Mouse (Mus musculus) embryonic facial prominence, embryonic 15.5 days (tissue): ENCODE results near the gene Trim62. TPM values are rescaled to one million over a fixed set of nuclear protein-coding genes. Genes with fewer than 3 reads are reported as not detected.

Source experiments
- ATAC-seq: fragments of 200-750 bp; cut with Nextera tagmentation; 2 replicates; pipeline ENCODE4 v1.8.0; 2017; ENCODE audit warnings: low read depth, moderate TSS enrichment; ENCODE audit not compliant: insufficient number of reproducible peaks, low FRiP score, low TSS enrichment
- H3K27ac ChIP-seq: fragments of 300-500 bp; sonication (generic); replicated peaks from 2 replicates; pipeline ENCODE4 v1.5.1; 2015; ENCODE audit warnings: mild to moderate bottlenecking, inconsistent platforms
- H3K27me3 ChIP-seq: fragments of 300-500 bp; sonication (generic); 2 replicates; pipeline ENCODE4 v1.6.1; 2015; ENCODE audit warnings: inconsistent platforms
- H3K36me3 ChIP-seq: fragments of 300-500 bp; sonication (generic); 2 replicates; pipeline ENCODE4 v1.6.1; 2015; ENCODE audit warnings: mild to moderate bottlenecking, inconsistent platforms
- H3K4me1 ChIP-seq: fragments of 300-500 bp; sonication (generic); 2 replicates; pipeline ENCODE4 v1.6.1; 2015; ENCODE audit warnings: inconsistent platforms
- H3K4me2 ChIP-seq: fragments of 300-500 bp; sonication (generic); replicated peaks from 2 replicates; pipeline ENCODE4 v1.6.1; 2015; ENCODE audit warnings: mild to moderate bottlenecking, inconsistent platforms
- H3K4me3 ChIP-seq: fragments of 300-500 bp; sonication (generic); replicated peaks from 2 replicates; pipeline ENCODE4 v1.5.1; 2015; ENCODE audit warnings: mild to moderate bottlenecking, inconsistent platforms
- H3K9ac ChIP-seq: fragments of 300-500 bp; sonication (generic); 2 replicates; pipeline ENCODE4 v1.6.1; 2015; ENCODE audit warnings: inconsistent platforms
- H3K9me3 ChIP-seq: fragments of 300-500 bp; sonication (generic); replicated peaks from 2 replicates; pipeline ENCODE4 v1.6.1; 2016; ENCODE audit warnings: inconsistent platforms
- WGBS: fragments of 180-500 bp; shearing (Covaris S2); methylation state at CpG from one replicate; pipeline ENCODE4 v1.1.7; 2015; 5-methylcytosine and 5-hydroxymethylcytosine counted together
- polyA plus RNA-seq: library from polyadenylated mRNA; unstranded; fragments of >200 nt; fragmentation: Nextera tagmentation; extraction: Ambion mirVana; gene quantifications from 2 replicates; pipeline ENCODE4 v1.2.1, GENCODE M21; 2015

The Trim62 gene
- polyA plus RNA-seq, 1 experiment from 2014 or later: 10.6 TPM

GRCm38 (mm10) chr4:128897911-128898421, 14.6 kb downstream of the Trim62 start:
- ATAC-seq: peak; percentile 31; the same call in 1 of the 2 replicates
- Histone ChIP-seq H3K36me3 (peaks cover 14% of the 10 kb centered on the region), H3K9ac (no peak overlapping the region), H3K27ac (peak overlapping the region; percentile 90), H3K4me2 (no peak overlapping the region), H3K9me3 (no peaks in the 10 kb centered on the region), H3K4me3 (no peak overlapping the region), H3K27me3 (no peaks in the 10 kb centered on the region), H3K4me1 (peaks cover 25% of the 10 kb centered on the region)
- 16% methylated on average over 7 of the region's 7 CpGs for WGBS

GRCm38 (mm10) chr4:128899332-128899731, 16.0 kb downstream of the Trim62 start:
- peak; percentile 75 for ATAC-seq
- peak overlapping the region; percentile 19; the same call in 1 of the 2 replicates for H3K4me2 ChIP-seq
- H3K27me3 ChIP-seq: no peaks in the 10 kb centered on the region
- no peak overlapping the region for H3K4me3 ChIP-seq
- H3K4me1 ChIP-seq: peaks cover 32% of the 10 kb centered on the region
- no peaks in the 10 kb centered on the region for H3K9me3 ChIP-seq
- H3K36me3 ChIP-seq: peaks cover 18% of the 10 kb centered on the region
- 0% methylated on average over 6 of the region's 6 CpGs for WGBS
- H3K27ac ChIP-seq: peak overlapping the region; percentile 90
- no peak overlapping the region for H3K9ac ChIP-seq

- Histone ChIP-seq H3K9ac (no peak overlapping the region), H3K27ac (peak overlapping the region; percentile 90), H3K4me1 (peaks cover 43% of the 10 kb centered on the region), H3K4me3 (no peak overlapping the region), H3K4me2 (no peak overlapping the region), H3K36me3 (peaks cover 18% of the 10 kb centered on the region), H3K27me3 (no peaks in the 10 kb centered on the region), H3K9me3 (no peaks in the 10 kb centered on the region)
- 83% methylated on average over 14 of the region's 14 CpGs for WGBS
- ATAC-seq: no peak
Measured at GRCm38 (mm10) chr4:128900484-128900883, 17.1 kb downstream of the Trim62 start.

GRCm38 (mm10) chr4:128902390-128902789, 19.0 kb downstream of the Trim62 start:
- H3K4me1 ChIP-seq: peaks cover 58% of the 10 kb centered on the region
- H3K36me3 ChIP-seq: peaks cover 18% of the 10 kb centered on the region
- no peaks in the 10 kb centered on the region for H3K27me3 ChIP-seq
- no peak overlapping the region for H3K4me3 ChIP-seq
- no peaks in the 10 kb centered on the region for H3K9me3 ChIP-seq
- ATAC-seq: no peak
- H3K4me2 ChIP-seq: no peak overlapping the region
- 86% methylated on average over 8 of the region's 8 CpGs for WGBS
- no peak overlapping the region for H3K9ac ChIP-seq
- no peak overlapping the region for H3K27ac ChIP-seq

GRCm38 (mm10) chr4:128904035-128904800, 20.8 kb downstream of the Trim62 start:
- Histone ChIP-seq H3K27me3 (no peaks in the 10 kb centered on the region), H3K9me3 (no peaks in the 10 kb centered on the region), H3K36me3 (peaks cover 22% of the 10 kb centered on the region), H3K4me1 (peaks cover 44% of the 10 kb centered on the region), H3K27ac (peak overlapping the region; percentile 39; the same call in 1 of the 2 replicates), H3K4me2 (no peak overlapping the region), H3K4me3 (no peak overlapping the region), H3K9ac (no peak overlapping the region)
- 38% methylated on average over 8 of the region's 8 CpGs for WGBS
- no peak for ATAC-seq

- H3K4me2 ChIP-seq: no peak overlapping the region
- H3K4me3 ChIP-seq: no peak overlapping the region
- H3K4me1 ChIP-seq: peaks cover 35% of the 10 kb centered on the region
- no peak for ATAC-seq
- H3K9me3 ChIP-seq: no peaks in the 10 kb centered on the region
- H3K36me3 ChIP-seq: peaks cover 32% of the 10 kb centered on the region
- 37% methylated on average over 8 of the region's 8 CpGs for WGBS
- no peak overlapping the region for H3K9ac ChIP-seq
- no peaks in the 10 kb centered on the region for H3K27me3 ChIP-seq
- H3K27ac ChIP-seq: 0 out of 2 replicates have a peak overlapping the region, but pooled peaks have one; percentile 39
Measured at GRCm38 (mm10) chr4:128905251-128905650, 21.9 kb downstream of the Trim62 start.

GRCm38 (mm10) chr4:128906757-128907156, 23.4 kb downstream of the Trim62 start:
- H3K36me3 ChIP-seq: peaks cover 30% of the 10 kb centered on the region
- 31% methylated on average over 8 of the region's 8 CpGs for WGBS
- H3K4me2 ChIP-seq: no peak overlapping the region
- no peaks in the 10 kb centered on the region for H3K9me3 ChIP-seq
- no peak overlapping the region for H3K4me3 ChIP-seq
- H3K4me1 ChIP-seq: peaks cover 35% of the 10 kb centered on the region
- peak overlapping the region; percentile 68 for H3K27ac ChIP-seq
- no peak overlapping the region for H3K9ac ChIP-seq
- no peak for ATAC-seq
- no peaks in the 10 kb centered on the region for H3K27me3 ChIP-seq

- ATAC-seq: no peak
- no peaks in the 10 kb centered on the region for H3K27me3 ChIP-seq
- no peak overlapping the region for H3K4me3 ChIP-seq
- peaks cover 35% of the 10 kb centered on the region for H3K4me1 ChIP-seq
- peak overlapping the region; percentile 68 for H3K27ac ChIP-seq
- H3K9me3 ChIP-seq: no peaks in the 10 kb centered on the region
- H3K4me2 ChIP-seq: no peak overlapping the region
- WGBS: 46% methylated on average over 12 of the region's 12 CpGs
- H3K36me3 ChIP-seq: peaks cover 28% of the 10 kb centered on the region
- H3K9ac ChIP-seq: no peak overlapping the region
Measured at GRCm38 (mm10) chr4:128907238-128907968, 24.0 kb downstream of the Trim62 start.

- Histone ChIP-seq H3K9me3 (no peaks in the 10 kb centered on the region), H3K36me3 (peaks cover 17% of the 10 kb centered on the region; the same call in 1 of the 2 replicates), H3K4me2 (no peak overlapping the region), H3K9ac (no peak overlapping the region), H3K4me1 (peaks cover 34% of the 10 kb centered on the region), H3K27ac (no peak overlapping the region), H3K27me3 (no peaks in the 10 kb centered on the region), H3K4me3 (no peak overlapping the region)
- ATAC-seq: no peak
- 64% methylated on average over 24 of the region's 24 CpGs for WGBS
Measured at GRCm38 (mm10) chr4:128908586-128909377, 25.4 kb downstream of the Trim62 start.

GRCm38 (mm10) chr4:128909378-128909831, 26.0 kb downstream of the Trim62 start:
- no peak overlapping the region for H3K4me2 ChIP-seq
- WGBS: 87% methylated on average over 14 of the region's 14 CpGs
- no peak overlapping the region for H3K27ac ChIP-seq
- H3K9ac ChIP-seq: no peak overlapping the region
- H3K4me1 ChIP-seq: peaks cover 28% of the 10 kb centered on the region
- no peaks in the 10 kb centered on the region for H3K9me3 ChIP-seq
- no peak overlapping the region for H3K4me3 ChIP-seq
- no peaks in the 10 kb centered on the region for H3K27me3 ChIP-seq
- ATAC-seq: no peak
- peaks cover 17% of the 10 kb centered on the region; the same call in 1 of the 2 replicates for H3K36me3 ChIP-seq
